Mouse (Mus musculus) kidney, embryonic 14.5 days (tissue): Measurements from ENCODE around the gene Olfr70. TPM values are rescaled to one million over a fixed set of nuclear protein-coding genes. Genes with fewer than 3 reads are reported as not detected.

Experiments used
- ATAC-seq: fragments of 200-750 bp; cut with Nextera tagmentation; 2 replicates; pipeline ENCODE4 v1.8.0; 2017; ENCODE audit warnings: moderate number of reproducible peaks, mild to moderate bottlenecking, moderate TSS enrichment, moderate library complexity; ENCODE audit not compliant: low FRiP score, low TSS enrichment
- H3K27ac ChIP-seq: fragments of 300-500 bp; sonication (generic); 2 replicates; pipeline ENCODE4 v1.5.1; 2014; ENCODE audit warnings: low read depth, mild to moderate bottlenecking, low read length, moderate library complexity, mixed read lengths
- H3K27me3 ChIP-seq: fragments of 300-500 bp; sonication (generic); 2 replicates; pipeline ENCODE4 v1.6.1; 2014; ENCODE audit warnings: mild to moderate bottlenecking, low read length; ENCODE audit not compliant: control insufficient read depth, insufficient read depth
- H3K36me3 ChIP-seq: fragments of 300-500 bp; sonication (generic); 2 replicates; pipeline ENCODE4 v1.6.1; 2014; ENCODE audit warnings: low read length, mixed read lengths; ENCODE audit not compliant: control insufficient read depth, insufficient read depth
- H3K4me1 ChIP-seq: fragments of 300-500 bp; sonication (generic); 2 replicates; pipeline ENCODE4 v1.6.1; 2014; ENCODE audit warnings: low read length, mixed read lengths; ENCODE audit not compliant: control insufficient read depth, insufficient read depth
- H3K4me2 ChIP-seq: fragments of 300-500 bp; sonication (generic); replicated peaks from 2 replicates; pipeline ENCODE4 v1.6.1; 2014; ENCODE audit warnings: low read depth, mild to moderate bottlenecking, low read length
- H3K4me3 ChIP-seq: fragments of 300-500 bp; sonication (generic); 2 replicates; pipeline ENCODE4 v1.5.1; 2014; ENCODE audit warnings: mild to moderate bottlenecking, low read length
- H3K9ac ChIP-seq: fragments of 300-500 bp; sonication (generic); 2 replicates; pipeline ENCODE4 v1.6.1; 2014; ENCODE audit warnings: low read depth, mild to moderate bottlenecking, low read length, moderate library complexity
- H3K9me3 ChIP-seq: fragments of 300-500 bp; sonication (generic); 2 replicates; pipeline ENCODE4 v1.6.1; 2016; ENCODE audit warnings: low read length; ENCODE audit not compliant: control insufficient read depth
- WGBS: fragments of 180-500 bp; shearing (Covaris S2); extraction: QIAGEN DNeasy Blood & Tissue Kit; methylation state at CpG from one replicate; pipeline ENCODE4 v1.1.7; 2014; 5-methylcytosine and 5-hydroxymethylcytosine counted together
- polyA plus RNA-seq: library from polyadenylated mRNA; unstranded; fragments of >200 nt; fragmentation: Nextera tagmentation; extraction: Ambion mirVana; gene quantifications from 2 replicates; pipeline ENCODE4 v1.2.1, GENCODE M21; 2014

Olfr70 gene
- polyA plus RNA-seq, result not detected in 2 replicates

GRCm38 (mm10) chr4:43700707-43701106, at the start of gene Olfr70:
Gene Olfr70 (minus strand): TSS chr4:43700807.
- Histone ChIP-seq H3K4me1 (no peaks in the 10 kb centered on the region), H3K9me3 (no peaks in the 10 kb centered on the region), H3K4me3 (no peak within 1 kb of the TSS), H3K27ac (no peak within 1 kb of the TSS), H3K36me3 (no peaks in the 10 kb centered on the region), H3K9ac (no peak within 1 kb of the TSS), H3K4me2 (no peak within 1 kb of the TSS), H3K27me3 (no peaks in the 10 kb centered on the region)
- ATAC-seq, result no peak
- 91% methylated on average over 6 of the region's 6 CpGs for WGBS

GRCm38 (mm10) chr4:43745187-43745586, 44.6 kb upstream of the Olfr70 start:
- ATAC-seq, result 0 out of 2 replicates have a peak, but pooled peaks have one; percentile 24

GRCm38 (mm10) chr4:43743099-43743498, 42.5 kb upstream of the Olfr70 start:
- no peaks in the 10 kb centered on the region for H3K4me1 ChIP-seq
- no peak overlapping the region for H3K4me2 ChIP-seq
- no peaks in the 10 kb centered on the region for H3K36me3 ChIP-seq
- H3K4me3 ChIP-seq, result no peak overlapping the region
- H3K9ac ChIP-seq, result no peak overlapping the region
- no peak for ATAC-seq
- H3K9me3 ChIP-seq, result no peaks in the 10 kb centered on the region
- H3K27me3 ChIP-seq, result no peaks in the 10 kb centered on the region
- H3K27ac ChIP-seq, result no peak overlapping the region
- WGBS, result 29% methylated on average over 1 of the region's 1 CpGs

More at GRCm38 (mm10) chr4:43745187-43745586, 44.6 kb upstream of the Olfr70 start:
- H3K27me3 ChIP-seq, result no peaks in the 10 kb centered on the region
- no peak overlapping the region for H3K4me3 ChIP-seq
- H3K36me3 ChIP-seq, result no peaks in the 10 kb centered on the region
- H3K27ac ChIP-seq, result no peak overlapping the region
- no peak overlapping the region for H3K4me2 ChIP-seq
- no peak overlapping the region for H3K9ac ChIP-seq
- no peaks in the 10 kb centered on the region for H3K4me1 ChIP-seq
- H3K9me3 ChIP-seq, result no peaks in the 10 kb centered on the region
- 18% methylated on average over 6 of the region's 6 CpGs for WGBS

GRCm38 (mm10) chr4:43742637-43743036, 42.0 kb upstream of the Olfr70 start:
- 27% methylated on average over 4 of the region's 4 CpGs for WGBS
- no peak overlapping the region for H3K4me2 ChIP-seq
- no peaks in the 10 kb centered on the region for H3K4me1 ChIP-seq
- H3K4me3 ChIP-seq, result no peak overlapping the region
- H3K9ac ChIP-seq, result no peak overlapping the region
- no peaks in the 10 kb centered on the region for H3K9me3 ChIP-seq
- ATAC-seq, result no peak
- no peaks in the 10 kb centered on the region for H3K36me3 ChIP-seq
- H3K27ac ChIP-seq, result no peak overlapping the region
- H3K27me3 ChIP-seq, result no peaks in the 10 kb centered on the region

- WGBS, result 37% methylated on average over 5 of the region's 5 CpGs
- H3K4me1 ChIP-seq, result no peaks in the 10 kb centered on the region
- H3K27ac ChIP-seq, result no peak overlapping the region
- no peak overlapping the region for H3K9ac ChIP-seq
- H3K4me2 ChIP-seq, result no peak overlapping the region
- H3K9me3 ChIP-seq, result no peaks in the 10 kb centered on the region
- ATAC-seq, result no peak
- no peaks in the 10 kb centered on the region for H3K27me3 ChIP-seq
- H3K36me3 ChIP-seq, result no peaks in the 10 kb centered on the region
- H3K4me3 ChIP-seq, result no peak overlapping the region
These were observed 40.9 kb upstream of the Olfr70 start for GRCm38 (mm10) chr4:43741526-43741925.

- Histone ChIP-seq H3K9ac (no peak overlapping the region), H3K4me3 (no peak overlapping the region), H3K4me1 (no peaks in the 10 kb centered on the region), H3K9me3 (no peaks in the 10 kb centered on the region), H3K27me3 (no peaks in the 10 kb centered on the region), H3K27ac (no peak overlapping the region), H3K36me3 (no peaks in the 10 kb centered on the region), H3K4me2 (no peak overlapping the region)
- 76% methylated on average over 8 of the region's 8 CpGs for WGBS
- no peak for ATAC-seq
These were observed 38.5 kb upstream of the Olfr70 start for GRCm38 (mm10) chr4:43738989-43739674.

GRCm38 (mm10) chr4:43737144-43737543, 36.5 kb upstream of the Olfr70 start:
- ATAC-seq, result no peak
- Histone ChIP-seq H3K4me1 (no peaks in the 10 kb centered on the region), H3K27ac (no peak overlapping the region), H3K36me3 (no peaks in the 10 kb centered on the region), H3K4me3 (no peak overlapping the region), H3K9me3 (no peaks in the 10 kb centered on the region), H3K4me2 (no peak overlapping the region), H3K27me3 (no peaks in the 10 kb centered on the region), H3K9ac (no peak overlapping the region)
- 71% methylated on average over 6 of the region's 6 CpGs for WGBS

GRCm38 (mm10) chr4:43733186-43733585, 32.6 kb upstream of the Olfr70 start:
- no peaks in the 10 kb centered on the region for H3K36me3 ChIP-seq
- no peak overlapping the region for H3K9ac ChIP-seq
- no peak overlapping the region for H3K27ac ChIP-seq
- ATAC-seq, result no peak
- WGBS, result 77% methylated on average over 5 of the region's 5 CpGs
- H3K4me1 ChIP-seq, result 0 out of 2 replicates have a peak, but pooled peaks cover 7% of the 10 kb centered on the region
- H3K9me3 ChIP-seq, result no peaks in the 10 kb centered on the region
- no peaks in the 10 kb centered on the region for H3K27me3 ChIP-seq
- no peak overlapping the region for H3K4me3 ChIP-seq
- no peak overlapping the region for H3K4me2 ChIP-seq

- Histone ChIP-seq H3K4me1 (0 out of 2 replicates have a peak, but pooled peaks cover 7% of the 10 kb centered on the region), H3K9ac (no peak overlapping the region), H3K4me3 (no peak overlapping the region), H3K9me3 (no peaks in the 10 kb centered on the region), H3K27ac (no peak overlapping the region), H3K36me3 (no peaks in the 10 kb centered on the region), H3K27me3 (no peaks in the 10 kb centered on the region), H3K4me2 (no peak overlapping the region)
- ATAC-seq, result no peak
- WGBS, result 31% methylated on average over 1 of the region's 1 CpGs
These were observed 31.6 kb upstream of the Olfr70 start for GRCm38 (mm10) chr4:43732171-43732570.
